Mouse (Mus musculus) heart, embryonic 16.5 days (tissue): ENCODE measurements around the gene Prtn3. TPM values are rescaled to one million over a fixed set of nuclear protein-coding genes. Genes with fewer than 3 reads are reported as not detected.

Experiments used
- ATAC-seq: fragments of 200-750 bp; cut with Nextera tagmentation; replicated peaks from 2 replicates; pipeline ENCODE4 v1.8.0; 2017; ENCODE audit warnings: moderate number of reproducible peaks; ENCODE audit not compliant: insufficient read depth, low FRiP score; ENCODE audit errors: extremely low read depth
- H3K27ac ChIP-seq: fragments of 300-500 bp; sonication (generic); 2 replicates; pipeline ENCODE4 v1.5.1; 2014; ENCODE audit warnings: mild to moderate bottlenecking, low read length, control low read depth, moderate library complexity
- H3K27me3 ChIP-seq: fragments of 300-500 bp; sonication (generic); 2 replicates; pipeline ENCODE4 v1.6.1; 2014; ENCODE audit warnings: low read length, mixed read lengths; ENCODE audit not compliant: control insufficient read depth, insufficient read depth
- H3K36me3 ChIP-seq: fragments of 300-500 bp; sonication (generic); 2 replicates; pipeline ENCODE4 v1.6.1; 2014; ENCODE audit not compliant: control insufficient read depth, insufficient read depth
- H3K4me1 ChIP-seq: fragments of 300-500 bp; sonication (generic); 2 replicates; pipeline ENCODE4 v1.6.1; 2014; ENCODE audit warnings: low read length, mixed read lengths; ENCODE audit not compliant: control insufficient read depth, insufficient read depth
- H3K4me2 ChIP-seq: fragments of 300-500 bp; sonication (generic); 2 replicates; pipeline ENCODE4 v1.6.1; 2014; ENCODE audit warnings: low read depth, mild to moderate bottlenecking, control low read depth, low read length
- H3K4me3 ChIP-seq: fragments of 300-500 bp; sonication (generic); 2 replicates; pipeline ENCODE4 v1.5.1; 2014; ENCODE audit warnings: mild to moderate bottlenecking, control low read depth, low read length
- H3K9ac ChIP-seq: fragments of 300-500 bp; sonication (generic); 2 replicates; pipeline ENCODE4 v1.6.1; 2014; ENCODE audit warnings: low read length, control low read depth
- H3K9me3 ChIP-seq: fragments of 300-500 bp; sonication (generic); replicated peaks from 2 replicates; pipeline ENCODE4 v1.6.1; 2016; ENCODE audit warnings: low read length; ENCODE audit not compliant: control insufficient read depth
- WGBS: fragments of 180-500 bp; shearing (Covaris S2); extraction: QIAGEN DNeasy Blood & Tissue Kit; methylation state at CpG from one replicate; pipeline ENCODE4 v1.1.7; 2014; 5-methylcytosine and 5-hydroxymethylcytosine counted together
- polyA plus RNA-seq: library from polyadenylated mRNA; unstranded; fragments of >200 nt; fragmentation: Nextera tagmentation; extraction: Ambion mirVana; gene quantifications from 2 replicates; pipeline ENCODE4 v1.2.1, GENCODE M21; 2015

Gene Prtn3
- polyA plus RNA-seq, 1 experiment from 2014 or later: 1.9 TPM

GRCm38 (mm10) chr10:79853392-79853791, 20.9 kb upstream of the Prtn3 start:
- under 1% methylated on average over 15 of the region's 15 CpGs for WGBS
- H3K36me3 ChIP-seq: peaks cover 4% of the 10 kb centered on the region; the same call in 1 of the 2 replicates
- H3K4me1 ChIP-seq: peaks cover 55% of the 10 kb centered on the region

GRCm38 (mm10) chr10:79853860-79854795, 20.1 kb upstream of the Prtn3 start, which contains the start of gene Ptbp1:
Ptbp1 (plus strand) TSS chr10:79854427.
- no peaks in the 10 kb centered on the region for H3K27me3 ChIP-seq
- peak within 1 kb of the TSS; percentile 100 for H3K27ac ChIP-seq
- peak; percentile 82 for ATAC-seq
- H3K4me1 ChIP-seq: peaks cover 62% of the 10 kb centered on the region
- H3K4me2 ChIP-seq: peak within 1 kb of the TSS; percentile 95
- peak within 1 kb of the TSS; percentile 100 for H3K9ac ChIP-seq
- peak within 1 kb of the TSS; percentile 98 for H3K4me3 ChIP-seq
- no peaks in the 10 kb centered on the region for H3K9me3 ChIP-seq
- peaks cover 6% of the 10 kb centered on the region for H3K36me3 ChIP-seq
- WGBS: under 1% methylated on average over 75 of the region's 75 CpGs

More at GRCm38 (mm10) chr10:79853392-79853791, 20.9 kb upstream of the Prtn3 start:
- H3K27me3 ChIP-seq: no peaks in the 10 kb centered on the region
- ATAC-seq: peak; percentile 59
- H3K9ac ChIP-seq: peak overlapping the region; percentile 75
- peak overlapping the region; percentile 99 for H3K27ac ChIP-seq
- peak overlapping the region; percentile 68 for H3K4me2 ChIP-seq
- H3K4me3 ChIP-seq: peak overlapping the region; percentile 52
- no peaks in the 10 kb centered on the region for H3K9me3 ChIP-seq

GRCm38 (mm10) chr10:79854801-79855541, 19.3 kb upstream of the Prtn3 start:
- H3K27me3 ChIP-seq: no peaks in the 10 kb centered on the region
- H3K9ac ChIP-seq: peak overlapping the region; percentile 100
- peaks cover 14% of the 10 kb centered on the region for H3K36me3 ChIP-seq
- ATAC-seq: peak; percentile 9
- H3K9me3 ChIP-seq: no peaks in the 10 kb centered on the region
- peak overlapping the region; percentile 98 for H3K4me3 ChIP-seq
- H3K4me1 ChIP-seq: peaks cover 65% of the 10 kb centered on the region
- peak overlapping the region; percentile 100 for H3K27ac ChIP-seq
- peak overlapping the region; percentile 95 for H3K4me2 ChIP-seq
- WGBS: under 1% methylated on average over 83 of the region's 83 CpGs

- H3K9me3 ChIP-seq: no peaks in the 10 kb centered on the region
- peak overlapping the region; percentile 100 for H3K27ac ChIP-seq
- peak overlapping the region; percentile 98 for H3K4me3 ChIP-seq
- H3K4me2 ChIP-seq: peak overlapping the region; percentile 95
- peak overlapping the region; percentile 100 for H3K9ac ChIP-seq
- WGBS: 0% methylated on average over 10 of the region's 10 CpGs
- peaks cover 21% of the 10 kb centered on the region for H3K36me3 ChIP-seq
- H3K4me1 ChIP-seq: peaks cover 62% of the 10 kb centered on the region
- ATAC-seq: no peak
- H3K27me3 ChIP-seq: no peaks in the 10 kb centered on the region
Observed at GRCm38 (mm10) chr10:79855558-79856184, 18.6 kb upstream of the Prtn3 start.

GRCm38 (mm10) chr10:79856280-79856679, 18.0 kb upstream of the Prtn3 start:
- Histone ChIP-seq H3K27me3 (no peaks in the 10 kb centered on the region), H3K4me1 (peaks cover 60% of the 10 kb centered on the region), H3K9me3 (no peaks in the 10 kb centered on the region), H3K36me3 (peaks cover 27% of the 10 kb centered on the region), H3K4me2 (peak overlapping the region; percentile 95), H3K9ac (peak overlapping the region; percentile 100), H3K4me3 (peak overlapping the region; percentile 98), H3K27ac (peak overlapping the region; percentile 100)
- no peak for ATAC-seq
- WGBS: 17% methylated on average over 6 of the region's 6 CpGs

GRCm38 (mm10) chr10:79856704-79857451, 17.4 kb upstream of the Prtn3 start:
- WGBS: 14% methylated on average over 7 of the region's 7 CpGs
- Histone ChIP-seq H3K9me3 (no peaks in the 10 kb centered on the region), H3K4me3 (peak overlapping the region; percentile 98), H3K27ac (peak overlapping the region; percentile 100), H3K9ac (peak overlapping the region; percentile 100), H3K4me1 (peaks cover 54% of the 10 kb centered on the region), H3K4me2 (peak overlapping the region; percentile 95), H3K27me3 (no peaks in the 10 kb centered on the region), H3K36me3 (peaks cover 33% of the 10 kb centered on the region)
- ATAC-seq: no peak

- Histone ChIP-seq H3K4me2 (peak overlapping the region; percentile 95), H3K9ac (peak overlapping the region; percentile 100), H3K4me3 (peak overlapping the region; percentile 98), H3K27me3 (no peaks in the 10 kb centered on the region), H3K4me1 (peaks cover 49% of the 10 kb centered on the region), H3K27ac (peak overlapping the region; percentile 100), H3K9me3 (no peaks in the 10 kb centered on the region), H3K36me3 (peaks cover 39% of the 10 kb centered on the region)
- no peak for ATAC-seq
- 9% methylated on average over 4 of the region's 4 CpGs for WGBS
Observed at GRCm38 (mm10) chr10:79857452-79857811, 16.8 kb upstream of the Prtn3 start.

GRCm38 (mm10) chr10:79857894-79858293, 16.4 kb upstream of the Prtn3 start:
- Histone ChIP-seq H3K9ac (peak overlapping the region; percentile 100), H3K27me3 (no peaks in the 10 kb centered on the region), H3K4me3 (peak overlapping the region; percentile 98), H3K4me1 (peaks cover 44% of the 10 kb centered on the region), H3K9me3 (no peaks in the 10 kb centered on the region), H3K4me2 (peak overlapping the region; percentile 95), H3K36me3 (peaks cover 44% of the 10 kb centered on the region), H3K27ac (peak overlapping the region; percentile 100)
- no peak for ATAC-seq
- 67% methylated on average over 2 of the region's 2 CpGs for WGBS
